Mouse (Mus musculus) CD4-positive helper T cell, adult 2 months (primary cell): ENCODE data around the gene Axin1.
"Not testable (repeated sequence)": the region's sequence is repeated elsewhere in the genome, so short reads cannot be mapped to it uniquely, and the experiment has no call there.

Experiments used
- DNase-seq: peaks from one replicate; pipeline ENCODE4 v3.0.0-alpha.2; 2012; ENCODE audit warnings: low read depth, missing footprints, low spot score

The Axin1 gene

GRCm38 (mm10) chr17:26138239-26138836, at the start of gene Axin1:
Gene Axin1 (plus strand): TSS chr17:26138688.
- DNase-seq = peak; percentile 99

GRCm38 (mm10) chr17:26089905-26090632, 48.4 kb upstream of the Axin1 start, which contains the start of gene Decr2:
Gene Decr2 (minus strand): TSS chr17:26090337.
- peak; percentile 87 for DNase-seq

- DNase-seq = no peak
These were observed 43.9 kb upstream of the Axin1 start for GRCm38 (mm10) chr17:26094531-26095110.

GRCm38 (mm10) chr17:26095121-26095740, 43.3 kb upstream of the Axin1 start, which contains the start of gene Nme4:
Gene Nme4 (minus strand): TSS chr17:26095602.
- peak; percentile 62 for DNase-seq

- DNase-seq = no peak
These were observed 40.0 kb upstream of the Axin1 start for GRCm38 (mm10) chr17:26098461-26098860.

GRCm38 (mm10) chr17:26099316-26099715, 39.2 kb upstream of the Axin1 start:
- peak; percentile 47 for DNase-seq

- DNase-seq = no peak
These were observed 38.3 kb upstream of the Axin1 start for GRCm38 (mm10) chr17:26100166-26100565.

- no peak for DNase-seq
These were observed 37.0 kb upstream of the Axin1 start for GRCm38 (mm10) chr17:26101478-26101877.

- DNase-seq = no peak
These were observed 32.9 kb upstream of the Axin1 start for GRCm38 (mm10) chr17:26105619-26106018.

GRCm38 (mm10) chr17:26110156-26110555, 28.3 kb upstream of the Axin1 start:
- no peak for DNase-seq

- no peak for DNase-seq
These were observed 27.5 kb upstream of the Axin1 start for GRCm38 (mm10) chr17:26111024-26111423.

GRCm38 (mm10) chr17:26111722-26112121, 26.8 kb upstream of the Axin1 start:
- DNase-seq = no peak

- DNase-seq = no peak
These were observed 25.7 kb upstream of the Axin1 start for GRCm38 (mm10) chr17:26112751-26113150.

GRCm38 (mm10) chr17:26113181-26113948, 25.1 kb upstream of the Axin1 start, which contains the start of gene Tmem8:
Gene Tmem8 (plus strand): TSS chr17:26113299.
- peak; percentile 84 for DNase-seq

- no peak for DNase-seq
These were observed 24.4 kb upstream of the Axin1 start for GRCm38 (mm10) chr17:26114061-26114460.

- DNase-seq = not testable (repeated sequence)
These were observed 24.0 kb upstream of the Axin1 start for GRCm38 (mm10) chr17:26114461-26114860.

- no peak for DNase-seq
These were observed 23.1 kb upstream of the Axin1 start for GRCm38 (mm10) chr17:26115205-26115898.

- no peak for DNase-seq
These were observed 22.5 kb upstream of the Axin1 start for GRCm38 (mm10) chr17:26115956-26116487.

- DNase-seq = no peak
These were observed 21.8 kb upstream of the Axin1 start for GRCm38 (mm10) chr17:26116503-26117258.
